Mouse (Mus musculus): ENCODE data around the gene Rab3b.

DNA sequence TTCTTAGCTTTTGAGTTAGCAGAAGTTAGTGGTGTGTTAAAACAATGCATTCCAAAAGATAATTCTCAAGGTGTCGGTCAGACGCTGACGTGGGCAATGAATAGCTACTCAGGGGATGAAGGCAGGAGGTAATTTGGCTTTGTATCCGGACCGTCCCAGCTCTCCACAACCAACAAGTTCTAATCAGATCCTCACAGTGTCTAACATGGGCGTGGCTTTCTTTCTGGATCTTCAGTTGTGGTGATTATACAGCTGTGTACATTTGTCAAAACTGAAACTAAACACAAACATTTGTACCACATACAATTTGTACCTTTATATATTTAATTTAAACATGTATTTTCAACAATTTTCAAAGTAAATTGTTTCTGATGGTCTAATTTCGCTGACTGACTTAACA, 12.1 kb upstream of the Rab3b start:
- TF ChIP-seq POLR2A (IDR thresholded peaks at IDR 0.05; ENCODE audit: insufficient read depth, low read length) (no peak), CTCF (IDR thresholded peaks at IDR 0.05; ENCODE audit: low read depth, low read length) (no peak), EP300 (IDR thresholded peaks at IDR 0.05; ENCODE audit: insufficient read depth, low read depth, low read length) (no peak)

Measured in ES-Bruce4 (cell line).